ENCODE assay signal across 7 mouse cellular contexts in genomic region chr17:15440463-15441121, GRCm38 (mm10). TPM values are rescaled to one million over a fixed set of nuclear protein-coding genes. Genes with fewer than 3 reads are reported as not detected.
DNase-seq lines count a peak whose midpoint lies in the region; ATAC-seq and TF ChIP-seq lines count a peak whose summit lies in the region.

No protein-coding gene starts in this region.

- ATAC-seq in lung, embryonic 14.5 days (ENCODE audit: insufficient read depth) = peak; percentile 88
- ATAC-seq in hindbrain, embryonic 15.5 days (ENCODE audit: low FRiP score, low read depth) = peak; percentile 91
- peak; percentile 49 for ATAC-seq in liver, embryonic 15.5 days (ENCODE audit: insufficient read depth)
- ATAC-seq in stomach, embryonic 16.5 days (ENCODE audit: insufficient read depth, low FRiP score) = 0 out of 2 replicates have a peak, but pooled peaks have one; percentile 37

- H3K27ac ChIP-seq in lung, embryonic 14.5 days (ENCODE audit: low read depth) = no peak overlapping the region
- 0 out of 2 replicates have a peak overlapping the region, but pooled peaks have one; percentile 19 for H3K27ac ChIP-seq in hindbrain, embryonic 15.5 days (replicated peaks)
- no peak overlapping the region for H3K27ac ChIP-seq in liver, embryonic 15.5 days (replicated peaks)
- H3K27ac ChIP-seq in stomach, embryonic 16.5 days (ENCODE audit: low read length) = no peak overlapping the region

- no peak for TF ChIP-seq CTCF in lung, embryonic 14.5 days (IDR thresholded peaks at IDR 0.05; ENCODE audit: low read depth)

- 6% methylated on average over 11 of the region's 11 CpGs for WGBS in lung, embryonic 14.5 days
- WGBS in hindbrain, embryonic 15.5 days = 4% methylated on average over 11 of the region's 11 CpGs
- WGBS in liver, embryonic 15.5 days (ENCODE audit: insufficient replicate concordance) = 20% methylated on average over 11 of the region's 11 CpGs
- 10% methylated on average over 11 of the region's 11 CpGs for WGBS in stomach, embryonic 16.5 days

- no peak overlapping the region for H3K4me3 ChIP-seq in lung, embryonic 14.5 days (ENCODE audit: low read depth, low read length)
- no peak overlapping the region for H3K4me3 ChIP-seq in hindbrain, embryonic 15.5 days
- no peak overlapping the region for H3K4me3 ChIP-seq in liver, embryonic 15.5 days (replicated peaks)
- H3K4me3 ChIP-seq in stomach, embryonic 16.5 days (replicated peaks; ENCODE audit: low read length) = no peak overlapping the region

- 0 out of 2 replicates have a peak, but pooled peaks cover 10% of the 10 kb centered on the region for H3K4me1 ChIP-seq in lung, embryonic 14.5 days (ENCODE audit: insufficient read depth)
- H3K4me1 ChIP-seq in hindbrain, embryonic 15.5 days (replicated peaks) = peaks cover 16% of the 10 kb centered on the region
- peaks cover 16% of the 10 kb centered on the region; the same call in 1 of the 2 replicates for H3K4me1 ChIP-seq in liver, embryonic 15.5 days (replicated peaks)
- H3K4me1 ChIP-seq in stomach, embryonic 16.5 days (ENCODE audit: control insufficient read depth, insufficient read depth, low read length) = peaks cover 8% of the 10 kb centered on the region

- no peaks in the 10 kb centered on the region for H3K36me3 ChIP-seq in lung, embryonic 14.5 days (ENCODE audit: insufficient read depth)
- no peaks in the 10 kb centered on the region for H3K36me3 ChIP-seq in hindbrain, embryonic 15.5 days
- H3K36me3 ChIP-seq in liver, embryonic 15.5 days (replicated peaks) = no peaks in the 10 kb centered on the region
- H3K36me3 ChIP-seq in stomach, embryonic 16.5 days (ENCODE audit: control insufficient read depth, insufficient read depth, low read length) = no peaks in the 10 kb centered on the region

- no peaks in the 10 kb centered on the region for H3K9me3 ChIP-seq in lung, embryonic 14.5 days (ENCODE audit: low read depth, low read length)
- H3K9me3 ChIP-seq in hindbrain, embryonic 15.5 days = no peaks in the 10 kb centered on the region
- H3K9me3 ChIP-seq in liver, embryonic 15.5 days (replicated peaks) = no peaks in the 10 kb centered on the region
- no peaks in the 10 kb centered on the region for H3K9me3 ChIP-seq in stomach, embryonic 16.5 days (replicated peaks; ENCODE audit: control insufficient read depth, low read length)

- DNase-seq in lung, embryonic 14.5 days = peak; percentile 61
- no peak for DNase-seq in lung, postnatal 25 days (ENCODE audit: low spot score)
- DNase-seq in embryo, embryonic 11.5 days (ENCODE audit: low read depth, low spot score) = peak; percentile 41
- DNase-seq in spleen, postnatal 14 days (ENCODE audit: low spot score in 2 of 2) = no peak

- H3K9ac ChIP-seq in lung, embryonic 14.5 days = no peak overlapping the region
- no peak overlapping the region for H3K9ac ChIP-seq in hindbrain, embryonic 15.5 days
- no peak overlapping the region for H3K9ac ChIP-seq in liver, embryonic 15.5 days
- H3K9ac ChIP-seq in stomach, embryonic 16.5 days (ENCODE audit: low read length) = peak overlapping the region; percentile 39; the same call in 1 of the 2 replicates

- H3K4me2 ChIP-seq in lung, embryonic 14.5 days = peak overlapping the region; percentile 35
- H3K4me2 ChIP-seq in hindbrain, embryonic 15.5 days = peak overlapping the region; percentile 22
- H3K4me2 ChIP-seq in liver, embryonic 15.5 days = no peak overlapping the region; the same call in 1 of the 2 replicates
- peak overlapping the region; percentile 24; the same call in 1 of the 2 replicates for H3K4me2 ChIP-seq in stomach, embryonic 16.5 days (ENCODE audit: low read depth, low read length)

- H3K27me3 ChIP-seq in lung, embryonic 14.5 days (ENCODE audit: insufficient read depth, low read length) = no peaks in the 10 kb centered on the region
- H3K27me3 ChIP-seq in hindbrain, embryonic 15.5 days = no peaks in the 10 kb centered on the region
- H3K27me3 ChIP-seq in liver, embryonic 15.5 days = no peaks in the 10 kb centered on the region
- no peaks in the 10 kb centered on the region for H3K27me3 ChIP-seq in stomach, embryonic 16.5 days (ENCODE audit: control insufficient read depth, insufficient read depth, low read length)

RNA-seq across cellular contexts. Expression of gene Fam120b, which starts 44.6 kb away (rescaled TPM):
- polyA plus RNA-seq in lung, embryonic 14.5 days (2014; fragmentation: Nextera tagmentation; extraction: Ambion mirVana) = 25.0 and 26.6 TPM in 2 replicates
- polyA plus RNA-seq in hindbrain, embryonic 15.5 days (2015; fragmentation: Nextera tagmentation; extraction: Ambion mirVana) = 45.0 and 45.7 TPM in 2 replicates
- 6.5 and 7.1 TPM in 2 replicates for polyA plus RNA-seq in liver, embryonic 15.5 days (2015; fragmentation: Nextera tagmentation; extraction: Ambion mirVana)
- 27.8 and 28.8 TPM in 2 replicates for polyA plus RNA-seq in stomach, embryonic 16.5 days (2015; fragmentation: Nextera tagmentation; extraction: Ambion mirVana)

RNA-seq across cellular contexts. Expression of gene Psmb1, which starts 59.0 kb away (rescaled TPM):
- 268 and 272 TPM in 2 replicates for polyA plus RNA-seq in lung, embryonic 14.5 days (2014; fragmentation: Nextera tagmentation; extraction: Ambion mirVana)
- 229 and 241 TPM in 2 replicates for polyA plus RNA-seq in hindbrain, embryonic 15.5 days (2015; fragmentation: Nextera tagmentation; extraction: Ambion mirVana)
- 120 and 129 TPM in 2 replicates for polyA plus RNA-seq in liver, embryonic 15.5 days (2015; fragmentation: Nextera tagmentation; extraction: Ambion mirVana)
- 227 and 231 TPM in 2 replicates for polyA plus RNA-seq in stomach, embryonic 16.5 days (2015; fragmentation: Nextera tagmentation; extraction: Ambion mirVana)

RNA-seq across cellular contexts. Expression of gene Tbp, which starts 59.1 kb away (rescaled TPM):
- polyA plus RNA-seq in lung, embryonic 14.5 days (2014; fragmentation: Nextera tagmentation; extraction: Ambion mirVana) = 53.6 and 53.8 TPM in 2 replicates
- 53.5 and 59.6 TPM in 2 replicates for polyA plus RNA-seq in hindbrain, embryonic 15.5 days (2015; fragmentation: Nextera tagmentation; extraction: Ambion mirVana)
- polyA plus RNA-seq in liver, embryonic 15.5 days (2015; fragmentation: Nextera tagmentation; extraction: Ambion mirVana) = 17.6 and 18.6 TPM in 2 replicates
- 38.0 and 39.8 TPM in 2 replicates for polyA plus RNA-seq in stomach, embryonic 16.5 days (2015; fragmentation: Nextera tagmentation; extraction: Ambion mirVana)

Comparison
In these comparisons a context has a peak if more than half of its experiments do, and no peak if none do; other contexts are left out.
1. DNase-seq: peak in lung, embryonic 14.5 days (single experiment) and embryo, embryonic 11.5 days (single experiment); none in lung, postnatal 25 days (single experiment) and spleen, postnatal 14 days (0 of 2).
2. ATAC-seq: peak in every context shown above with its lines; median percentile 91 in hindbrain, embryonic 15.5 days; 88 in lung, embryonic 14.5 days; 49 in liver, embryonic 15.5 days; 37 in stomach, embryonic 16.5 days.